8 mouse cellular contexts compared by ENCODE assay signal in genomic region chr19:46762291-46762991, GRCm38 (mm10). TPM values are rescaled to one million over a fixed set of nuclear protein-coding genes. Genes with fewer than 3 reads are reported as not detected.
DNase-seq lines count a peak whose midpoint lies in the region; ATAC-seq lines count a peak whose summit lies in the region.

No protein-coding gene starts in this region.

- H3K27me3 ChIP-seq in heart, embryonic 13.5 days (replicated peaks), result peaks cover 15% of the 10 kb centered on the region; the same call in 1 of the 2 replicates
- peaks cover 46% of the 10 kb centered on the region for H3K27me3 ChIP-seq in liver, embryonic 15.5 days

- no peak for ATAC-seq in heart, embryonic 13.5 days (ENCODE audit: extremely low read depth, insufficient number of reproducible peaks, low FRiP score, low TSS enrichment)
- no peak for ATAC-seq in liver, embryonic 15.5 days (ENCODE audit: insufficient read depth)

- 1% methylated on average over 50 of the region's 50 CpGs for WGBS in heart, embryonic 13.5 days
- WGBS in liver, embryonic 15.5 days (ENCODE audit: insufficient replicate concordance), result under 1% methylated on average over 50 of the region's 50 CpGs

- H3K27ac ChIP-seq in heart, embryonic 13.5 days (replicated peaks), result no peak overlapping the region
- H3K27ac ChIP-seq in liver, embryonic 15.5 days (replicated peaks), result no peak overlapping the region; the same call in 1 of the 2 replicates

- H3K4me2 ChIP-seq in heart, embryonic 13.5 days, result peak overlapping the region; percentile 100
- peak overlapping the region; percentile 99 for H3K4me2 ChIP-seq in liver, embryonic 15.5 days

- H3K9ac ChIP-seq in heart, embryonic 13.5 days, result peak overlapping the region; percentile 86
- peak overlapping the region; percentile 78 for H3K9ac ChIP-seq in liver, embryonic 15.5 days

- peaks cover 29% of the 10 kb centered on the region for H3K4me1 ChIP-seq in heart, embryonic 13.5 days
- peaks cover 56% of the 10 kb centered on the region for H3K4me1 ChIP-seq in liver, embryonic 15.5 days (replicated peaks)

- H3K4me3 ChIP-seq in heart, embryonic 13.5 days, result peak overlapping the region; percentile 83
- H3K4me3 ChIP-seq in liver, embryonic 15.5 days (replicated peaks), result peak overlapping the region; percentile 93

- no peaks in the 10 kb centered on the region for H3K36me3 ChIP-seq in heart, embryonic 13.5 days
- no peaks in the 10 kb centered on the region for H3K36me3 ChIP-seq in liver, embryonic 15.5 days (replicated peaks)

- no peaks in the 10 kb centered on the region for H3K9me3 ChIP-seq in heart, embryonic 13.5 days
- H3K9me3 ChIP-seq in liver, embryonic 15.5 days (replicated peaks), result no peaks in the 10 kb centered on the region

- DNase-seq in urinary bladder, adult 2 months (ENCODE audit: low spot score), result peak; percentile 35
- no peak for DNase-seq in urinary bladder, postnatal 4 days (ENCODE audit: low spot score in 2 of 2)
- peak; percentile 41 for DNase-seq in embryo, embryonic 11 days
- DNase-seq in kidney, postnatal 14 days, result peak; percentile 30
- peak; percentile 6 for DNase-seq in ovary, postnatal 10 days (ENCODE audit: low spot score)
- DNase-seq in urinary bladder, postnatal 25 days (ENCODE audit: low spot score), result peak; percentile 22

RNA-seq across cellular contexts. Expression of gene Cnnm2, which starts 1.0 kb away (rescaled TPM):
- 11.6 and 11.9 TPM in 2 replicates for polyA plus RNA-seq in urinary bladder, adult 2 months (2012; rRNA removed)
- 2.4 and 2.5 TPM in 2 replicates for polyA plus RNA-seq in heart, embryonic 13.5 days (2015; fragmentation: Nextera tagmentation; extraction: Ambion mirVana)
- 1.7 and 2.0 TPM in 2 replicates for polyA plus RNA-seq in liver, embryonic 15.5 days (2015; fragmentation: Nextera tagmentation; extraction: Ambion mirVana)

RNA-seq across cellular contexts. Expression of gene As3mt, which starts 55.2 kb away (rescaled TPM):
- polyA plus RNA-seq in urinary bladder, adult 2 months (2012; rRNA removed), result 21.9 and 25.0 TPM in 2 replicates
- 49.1 and 52.8 TPM in 2 replicates for polyA plus RNA-seq in heart, embryonic 13.5 days (2015; fragmentation: Nextera tagmentation; extraction: Ambion mirVana)
- 17.1 and 19.0 TPM in 2 replicates for polyA plus RNA-seq in liver, embryonic 15.5 days (2015; fragmentation: Nextera tagmentation; extraction: Ambion mirVana)

Comparison
In these comparisons a context has a peak if more than half of its experiments do, and no peak if none do; other contexts are left out.
1. DNase-seq: peak in urinary bladder, adult 2 months (single experiment), embryo, embryonic 11 days (single experiment), kidney, postnatal 14 days (single experiment), ovary, postnatal 10 days (single experiment) and urinary bladder, postnatal 25 days (single experiment); none in urinary bladder, postnatal 4 days (0 of 2).